Mouse (Mus musculus) cerebellum, adult 2 months (tissue): ENCODE measurements at regions not wholly inside any gene's neighbourhood (a gene's known extent, or its start where the extent isn't known, plus 50 kb on each side); places are given as distances from the start of the nearest gene placed in this dataset.

Experiments
- DNase-seq, 2 experiments: peaks; one replicate each; pipeline ENCODE4 v3.0.0; 2021
- H3K27ac ChIP-seq: fragments of 200-500 bp; 2 replicates; pipeline ENCODE4 v1.5.1; 2012; ENCODE audit warnings: low read length, control low read depth, inconsistent platforms; ENCODE audit not compliant: insufficient read depth
- H3K27me3 ChIP-seq: fragments of 200-500 bp; 2 replicates; pipeline ENCODE4 v1.6.1; 2012; ENCODE audit warnings: inconsistent platforms, mild to moderate bottlenecking, low read length, moderate library complexity; ENCODE audit not compliant: control insufficient read depth, insufficient read depth
- H3K4me1 ChIP-seq: fragments of 200-500 bp; 2 replicates; pipeline ENCODE4 v1.6.1; 2011; ENCODE audit warnings: low read length; ENCODE audit not compliant: control insufficient read depth, insufficient read depth
- H3K4me3 ChIP-seq: fragments of 200-500 bp; replicated peaks from 2 replicates; pipeline ENCODE3; 2011; ENCODE audit warnings: mild to moderate bottlenecking, low read depth, low read length, control low read depth; ENCODE audit not compliant: insufficient read depth
- CTCF ChIP-seq: fragments of 200-500 bp; IDR thresholded peaks from 2 replicates; pipeline ENCODE4 v1.5.1; 2011; ENCODE audit warnings: low read depth, mild to moderate bottlenecking, control low read depth, low read length, moderate library complexity, borderline replicate concordance; ENCODE audit not compliant: insufficient read depth
- POLR2A ChIP-seq: fragments of 200-500 bp; IDR thresholded peaks from 2 replicates; pipeline ENCODE4 v1.6.1; 2011; ENCODE audit warnings: low read length, control low read depth, borderline replicate concordance; ENCODE audit not compliant: insufficient read depth
- WGBS: fragments of 180-500 bp; shearing (Covaris S2); methylation state at CpG from one replicate; pipeline ENCODE4 v1.1.7; 2018; 5-methylcytosine and 5-hydroxymethylcytosine counted together

GRCm38 (mm10) chr5:69040045-69040444 is 301.4 kb downstream of the Kctd8 start:
- WGBS, result 85% methylated on average over 4 of the region's 4 CpGs
- no peak for TF ChIP-seq CTCF
- TF ChIP-seq POLR2A, result no peak
- no peak for DNase-seq

GRCm38 (mm10) chr5:69019386-69019785 is 322.1 kb downstream of the Kctd8 start:
- no peaks in the 10 kb centered on the region for H3K27me3 ChIP-seq
- H3K27ac ChIP-seq, result no peak overlapping the region
- peak in 1 of 2 experiments; percentile 26 for DNase-seq
- 61% methylated on average over 3 of the region's 3 CpGs for WGBS
- H3K4me1 ChIP-seq, result no peaks in the 10 kb centered on the region
- TF ChIP-seq POLR2A (no peak), CTCF (no peak)
- H3K4me3 ChIP-seq, result no peak overlapping the region

More at GRCm38 (mm10) chr5:69040045-69040444, 301.4 kb downstream of the Kctd8 start:
- H3K27ac ChIP-seq, result no peak overlapping the region
- no peaks in the 10 kb centered on the region for H3K27me3 ChIP-seq
- no peaks in the 10 kb centered on the region for H3K4me1 ChIP-seq
- no peak overlapping the region for H3K4me3 ChIP-seq

- H3K4me3 ChIP-seq, result no peak overlapping the region
- DNase-seq, result no peak
- no peak overlapping the region for H3K27ac ChIP-seq
- WGBS, result 87% methylated on average over 4 of the region's 4 CpGs
- H3K4me1 ChIP-seq, result no peaks in the 10 kb centered on the region
- no peaks in the 10 kb centered on the region for H3K27me3 ChIP-seq
- TF ChIP-seq CTCF (no peak), POLR2A (no peak)
These were observed 355.3 kb downstream of the Kctd8 start for GRCm38 (mm10) chr5:68986164-68986563.

- no peak overlapping the region for H3K4me3 ChIP-seq
- no peaks in the 10 kb centered on the region for H3K4me1 ChIP-seq
- TF ChIP-seq POLR2A (no peak), CTCF (no peak)
- H3K27ac ChIP-seq, result no peak overlapping the region
- no peak for DNase-seq
- H3K27me3 ChIP-seq, result no peaks in the 10 kb centered on the region
- 66% methylated on average over 2 of the region's 2 CpGs for WGBS
These were observed 386.8 kb downstream of the Kctd8 start for GRCm38 (mm10) chr5:68954696-68955095.
